10 mouse cellular contexts compared by ENCODE assay signal in genomic region chr8:106138616-106139015, GRCm38 (mm10). TPM values are rescaled to one million over a fixed set of nuclear protein-coding genes. Genes with fewer than 3 reads are reported as not detected.
DNase-seq lines count a peak whose midpoint lies in the region; ATAC-seq and TF ChIP-seq lines count a peak whose summit lies in the region.
"Had no signal": no experiment of that assay in that cellular context is flagged by ENCODE, and none has a peak within 500 bp of the region (broad histone marks: within the 10 kb centered on the region; RNA-seq: fewer than 3 reads in every experiment).

No protein-coding gene starts in this region.

- no peak for TF ChIP-seq EP300 in heart, adult 2 months (IDR thresholded peaks at IDR 0.05; ENCODE audit: insufficient read depth, low read depth, low read length)

- ATAC-seq in forebrain, embryonic 16.5 days, result no peak
- ATAC-seq in liver, embryonic 15.5 days (ENCODE audit: insufficient read depth), result no peak

- H3K27me3 ChIP-seq in heart, adult 2 months (ENCODE audit: control insufficient read depth, insufficient read depth, low read length), result peaks cover 9% of the 10 kb centered on the region
- no peaks in the 10 kb centered on the region for H3K27me3 ChIP-seq in C2C12 (ENCODE audit: control insufficient read depth, insufficient read depth, insufficient read length)
- peaks cover 53% of the 10 kb centered on the region for H3K27me3 ChIP-seq in forebrain, embryonic 16.5 days (replicated peaks; ENCODE audit: control insufficient read depth, insufficient read depth, low read length)
- peaks cover 69% of the 10 kb centered on the region for H3K27me3 ChIP-seq in liver, embryonic 15.5 days

- no peaks in the 10 kb centered on the region for H3K36me3 ChIP-seq in heart, adult 2 months (ENCODE audit: control insufficient read depth, insufficient read depth, low read length)
- no peaks in the 10 kb centered on the region for H3K36me3 ChIP-seq in C2C12 (ENCODE audit: control insufficient read depth, insufficient read depth)
- no peaks in the 10 kb centered on the region for H3K36me3 ChIP-seq in forebrain, embryonic 16.5 days (ENCODE audit: control insufficient read depth, insufficient read depth)
- H3K36me3 ChIP-seq in liver, embryonic 15.5 days (replicated peaks), result no peaks in the 10 kb centered on the region; the same call in 1 of the 2 replicates

- no peak overlapping the region; the same call in 1 of the 2 replicates for H3K9ac ChIP-seq in heart, adult 2 months (ENCODE audit: low read depth, low read length)
- H3K9ac ChIP-seq in forebrain, embryonic 16.5 days (replicated peaks; ENCODE audit: low read depth, low read length), result peak overlapping the region; percentile 40; the same call in 1 of the 2 replicates
- peak overlapping the region; percentile 17; the same call in 1 of the 2 replicates for H3K9ac ChIP-seq in liver, embryonic 15.5 days

- no peaks in the 10 kb centered on the region; the same call in 1 of the 2 replicates for H3K4me1 ChIP-seq in heart, adult 2 months (ENCODE audit: control insufficient read depth, insufficient read depth, low read length)
- H3K4me1 ChIP-seq in forebrain, embryonic 16.5 days (replicated peaks; ENCODE audit: control insufficient read depth, insufficient read depth, low read length), result peaks cover 17% of the 10 kb centered on the region
- peaks cover 41% of the 10 kb centered on the region for H3K4me1 ChIP-seq in liver, embryonic 15.5 days (replicated peaks)

- intact Hi-C loops in heart, adult 2 months (cut with DNase I), result no loop called here
- intact Hi-C loops in heart, postnatal 10 days (cut with DNase I), result no loop called here

- H3K4me3 ChIP-seq in heart, adult 2 months, result peak overlapping the region; percentile 64
- H3K4me3 ChIP-seq in C2C12 (ENCODE audit: insufficient read depth, poor library complexity, severe bottlenecking), result peak overlapping the region; percentile 33
- H3K4me3 ChIP-seq in forebrain, embryonic 16.5 days (replicated peaks; ENCODE audit: low read length), result peak overlapping the region; percentile 45
- peak overlapping the region; percentile 54 for H3K4me3 ChIP-seq in liver, embryonic 15.5 days (replicated peaks)

- WGBS in heart, adult 2 months, result 33% methylated on average over 7 of the region's 7 CpGs
- 15% methylated on average over 7 of the region's 7 CpGs for WGBS in forebrain, embryonic 16.5 days
- 19% methylated on average over 7 of the region's 7 CpGs for WGBS in liver, embryonic 15.5 days (ENCODE audit: insufficient replicate concordance)

- peak overlapping the region; percentile 66 for H3ac ChIP-seq in C2C12 (ENCODE audit: control insufficient read depth, insufficient read length, low read depth)

- peak overlapping the region; percentile 61 for H3K27ac ChIP-seq in heart, adult 2 months
- H3K27ac ChIP-seq in forebrain, embryonic 16.5 days (ENCODE audit: low read length), result no peak overlapping the region
- H3K27ac ChIP-seq in liver, embryonic 15.5 days (replicated peaks), result peak overlapping the region; percentile 51; the same call in 1 of the 2 replicates

- H3K79me2 ChIP-seq in heart, adult 2 months (replicated peaks; ENCODE audit: control insufficient read depth, insufficient read depth, low read length), result no peaks in the 10 kb centered on the region
- no peaks in the 10 kb centered on the region for H3K79me2 ChIP-seq in C2C12 (ENCODE audit: control insufficient read depth, insufficient read depth)

- no peaks in the 10 kb centered on the region for H3K79me3 ChIP-seq in C2C12 (ENCODE audit: low read depth)

- no peak for TF ChIP-seq POLR2A in heart, adult 2 months (IDR thresholded peaks at IDR 0.05; ENCODE audit: insufficient read depth, low read depth, low read length)

- TF ChIP-seq CTCF in heart, adult 2 months (IDR thresholded peaks at IDR 0.05), result no peak
- no peak for TF ChIP-seq CTCF in C2C12 (IDR thresholded peaks at IDR 0.05; ENCODE audit: control insufficient read depth, insufficient read depth, insufficient read length)

- H3K4me2 ChIP-seq in forebrain, embryonic 16.5 days (ENCODE audit: low read length), result peak overlapping the region; percentile 70
- H3K4me2 ChIP-seq in liver, embryonic 15.5 days, result peak overlapping the region; percentile 58

- no peaks in the 10 kb centered on the region for H3K9me3 ChIP-seq in forebrain, embryonic 16.5 days (ENCODE audit: control insufficient read depth, low read length)
- H3K9me3 ChIP-seq in liver, embryonic 15.5 days (replicated peaks), result no peaks in the 10 kb centered on the region

- DNase-seq in heart, adult 2 months, result peak in 1 of 2 experiments; percentile 21
- DNase-seq in heart, postnatal 10 days, result no peak
- no peak for DNase-seq in B cell, adult 2 months
- DNase-seq in cerebellum, postnatal 25 days, result no peak
- DNase-seq in cerebellum, postnatal 10 days, result no peak

TF ChIP-seq in C2C12, 6 proteins besides CTCF, POLR2A, EP300 and RAD21:
- TF ChIP-seq MYOG (IDR thresholded peaks at IDR 0.05; ENCODE audit: control insufficient read depth, extremely low read depth, insufficient read length), result no peak
- no peak for TF ChIP-seq FOSL1 (IDR thresholded peaks at IDR 0.05; ENCODE audit: insufficient read depth, low read length, poor library complexity, severe bottlenecking)
- no peak for TF ChIP-seq USF1 (IDR thresholded peaks at IDR 0.05; ENCODE audit: low read depth)

RNA-seq across cellular contexts. Expression of gene Esrp2, which starts 1.8 kb away (rescaled TPM):
- total RNA-seq in heart, adult 2 months (2021), result under 1 TPM; 0.31 to 0.52 TPM
- polyA plus RNA-seq in heart, adult 2 months (2012; rRNA removed), result 0.29 and 1.1 TPM in 2 replicates
- 1 to 10 TPM in 1 of 2 experiments, under 1 TPM in 1; 0.64 to 1.2 TPM for total RNA-seq in heart, postnatal 10 days (2021)
- polyA plus RNA-seq in C2C12 (2012; fragmentation: generic; extraction: Trizol), result 0.04 TPM
- polyA plus RNA-seq in forebrain, embryonic 16.5 days (2015; fragmentation: Nextera tagmentation; extraction: Ambion mirVana), result 0.37 and 0.42 TPM in 2 replicates
- polyA plus RNA-seq in liver, embryonic 15.5 days (2015; fragmentation: Nextera tagmentation; extraction: Ambion mirVana), result 13.3 and 17.0 TPM in 2 replicates
- total RNA-seq: common myeloid progenitor, adult 5-6 weeks; left cerebral cortex, postnatal 25 days had no signal

RNA-seq across cellular contexts. Expression of gene Pla2g15, which starts 11.6 kb away (rescaled TPM):
- total RNA-seq in heart, adult 2 months (2021), result 1 to 10 TPM; 6.5 to 8.6 TPM
- polyA plus RNA-seq in heart, adult 2 months (2012; rRNA removed), result 8.0 and 8.4 TPM in 2 replicates
- total RNA-seq in heart, postnatal 10 days (2021), result 1 to 10 TPM; 6.9 to 8.0 TPM
- 13.0 TPM for polyA plus RNA-seq in C2C12 (2012; fragmentation: generic; extraction: Trizol)
- polyA plus RNA-seq in forebrain, embryonic 16.5 days (2015; fragmentation: Nextera tagmentation; extraction: Ambion mirVana), result 18.2 and 20.6 TPM in 2 replicates
- polyA plus RNA-seq in liver, embryonic 15.5 days (2015; fragmentation: Nextera tagmentation; extraction: Ambion mirVana), result 7.8 and 8.7 TPM in 2 replicates

RNA-seq across cellular contexts. Expression of gene Slc7a6, which starts 30.0 kb away (rescaled TPM):
- 10 to 100 TPM; 10.2 to 10.8 TPM for total RNA-seq in heart, adult 2 months (2021)
- polyA plus RNA-seq in heart, adult 2 months (2012; rRNA removed), result 14.7 and 17.4 TPM in 2 replicates
- 10 to 100 TPM; 17.8 to 20.3 TPM for total RNA-seq in heart, postnatal 10 days (2021)
- polyA plus RNA-seq in C2C12 (2012; fragmentation: generic; extraction: Trizol), result 21.3 TPM
- 49.3 and 58.4 TPM in 2 replicates for polyA plus RNA-seq in forebrain, embryonic 16.5 days (2015; fragmentation: Nextera tagmentation; extraction: Ambion mirVana)
- polyA plus RNA-seq in liver, embryonic 15.5 days (2015; fragmentation: Nextera tagmentation; extraction: Ambion mirVana), result 5.1 and 6.0 TPM in 2 replicates
